Mouse (Mus musculus) megakaryocyte, embryonic 14.5 days (primary cell): ENCODE measurements around the gene Nipbl.

ENCODE experiments used
- FLI1 ChIP-seq: IDR thresholded peaks from 2 replicates; pipeline ENCODE4 v1.6.1; 2012; ENCODE audit warnings: low read length, inconsistent platforms, mixed read lengths
- GATA1 ChIP-seq: IDR thresholded peaks from 3 replicates; pipeline ENCODE4 v1.6.1; 2012; ENCODE audit warnings: mixed read lengths, low read length, inconsistent platforms, borderline replicate concordance

- TF ChIP-seq FLI1 (no peak), GATA1 (no peak)
These were observed 2.1 kb downstream of the Nipbl start for GRCm38 (mm10) chr15:8442156-8442555.
